Mouse (Mus musculus): ENCODE data around the gene Rbm19. TPM values are rescaled to one million over a fixed set of nuclear protein-coding genes. Genes with fewer than 3 reads are reported as not detected.

Gene Rbm19
- polyA plus RNA-seq, 1 experiment from 2014 or later, result 18.4 TPM

GRCm38 (mm10) chr5:120135337-120135736 lies 19.1 kb downstream of the Rbm19 start:
- Histone ChIP-seq H3K4me3 (replicated peaks) (peak overlapping the region; percentile 44; the same call in 1 of the 2 replicates), H3K9me3 (replicated peaks) (no peaks in the 10 kb centered on the region), H3K27ac (peak overlapping the region; percentile 92), H3K36me3 (peaks cover 62% of the 10 kb centered on the region), H3K9ac (peak overlapping the region; percentile 75), H3K4me2 (peak overlapping the region; percentile 80), H3K27me3 (no peaks in the 10 kb centered on the region), H3K4me1 (replicated peaks) (peaks cover 88% of the 10 kb centered on the region)
- peak; percentile 21 for DNase-seq
- 76% methylated on average over 14 of the region's 14 CpGs for WGBS (ENCODE audit: insufficient replicate concordance)
- no peak for ATAC-seq (ENCODE audit: low read depth)

DNA sequence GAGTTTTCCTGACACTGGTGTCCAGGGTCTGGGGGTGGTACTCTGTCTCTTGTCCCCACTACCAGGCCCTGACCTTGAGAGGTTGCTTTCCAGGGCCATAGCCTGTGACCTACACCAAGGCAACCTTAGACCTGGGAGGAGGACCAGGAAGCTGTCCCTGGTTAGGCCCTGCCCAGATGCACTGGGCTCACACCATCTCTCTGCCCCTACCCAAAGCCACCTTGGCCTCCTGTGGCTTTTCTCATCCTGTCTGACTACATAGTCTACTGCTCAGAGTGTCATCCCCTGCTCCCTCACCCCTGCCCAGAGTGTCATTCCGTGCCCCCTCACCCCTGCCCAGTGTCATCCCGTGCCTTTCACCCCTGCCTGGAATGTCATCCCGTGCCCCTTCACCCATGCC lies 19.6 kb downstream of the Rbm19 start:
- H3K27ac ChIP-seq, result peak overlapping the region; percentile 92
- ATAC-seq (ENCODE audit: low read depth), result peak; percentile 57
- DNase-seq, result no peak
- H3K36me3 ChIP-seq, result peaks cover 62% of the 10 kb centered on the region
- peak overlapping the region; percentile 44 for H3K4me3 ChIP-seq (replicated peaks)
- H3K4me1 ChIP-seq (replicated peaks), result peaks cover 83% of the 10 kb centered on the region
- H3K4me2 ChIP-seq, result peak overlapping the region; percentile 80
- peak overlapping the region; percentile 75 for H3K9ac ChIP-seq
- WGBS (ENCODE audit: insufficient replicate concordance), result 12% methylated on average over 3 of the region's 3 CpGs
- no peaks in the 10 kb centered on the region for H3K27me3 ChIP-seq
- no peaks in the 10 kb centered on the region for H3K9me3 ChIP-seq (replicated peaks)

- ATAC-seq (ENCODE audit: low read depth) (peak; percentile 86), DNase-seq (peak; percentile 94)
- Histone ChIP-seq H3K27ac (peak overlapping the region; percentile 92), H3K27me3 (no peaks in the 10 kb centered on the region), H3K4me2 (peak overlapping the region; percentile 80), H3K9me3 (replicated peaks) (no peaks in the 10 kb centered on the region), H3K36me3 (peaks cover 62% of the 10 kb centered on the region), H3K9ac (peak overlapping the region; percentile 75), H3K4me3 (replicated peaks) (peak overlapping the region; percentile 44), H3K4me1 (replicated peaks) (peaks cover 78% of the 10 kb centered on the region)
- WGBS (ENCODE audit: insufficient replicate concordance), result 9% methylated on average over 10 of the region's 10 CpGs
Observed at GRCm38 (mm10) chr5:120136236-120136675, 20.0 kb downstream of the Rbm19 start.

DNA sequence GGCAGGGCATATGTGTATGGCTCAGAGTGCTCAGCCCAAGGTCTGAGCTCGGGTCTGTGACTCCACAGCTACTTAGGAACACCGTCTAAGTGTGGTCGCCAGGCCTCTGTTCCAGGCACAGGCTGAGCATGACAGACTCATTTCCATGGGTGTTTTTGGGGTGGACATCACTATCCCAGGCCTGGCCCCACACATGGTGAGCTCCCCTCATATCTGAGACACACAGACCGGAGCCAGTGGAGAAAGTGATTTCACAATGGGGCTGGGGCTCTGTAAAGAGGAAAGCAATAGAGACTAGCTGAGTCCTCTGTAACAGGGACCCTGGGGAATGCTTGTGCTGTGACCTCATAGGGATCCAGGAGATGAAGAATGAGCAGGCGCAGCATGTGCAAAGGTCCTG lies 20.8 kb downstream of the Rbm19 start:
- peaks cover 62% of the 10 kb centered on the region for H3K36me3 ChIP-seq
- H3K4me2 ChIP-seq, result peak overlapping the region; percentile 80
- peak overlapping the region; percentile 70 for H3K9ac ChIP-seq
- no peaks in the 10 kb centered on the region for H3K9me3 ChIP-seq (replicated peaks)
- peak overlapping the region; percentile 92 for H3K27ac ChIP-seq
- 46% methylated on average over 5 of the region's 5 CpGs for WGBS (ENCODE audit: insufficient replicate concordance)
- DNase-seq, result peak; percentile 70
- no peaks in the 10 kb centered on the region for H3K27me3 ChIP-seq
- peak; percentile 55 for ATAC-seq (ENCODE audit: low read depth)
- peak overlapping the region; percentile 44 for H3K4me3 ChIP-seq (replicated peaks)
- H3K4me1 ChIP-seq (replicated peaks), result peaks cover 72% of the 10 kb centered on the region

- peak overlapping the region; percentile 92 for H3K27ac ChIP-seq
- H3K4me3 ChIP-seq (replicated peaks), result peak overlapping the region; percentile 44
- no peaks in the 10 kb centered on the region for H3K27me3 ChIP-seq
- WGBS (ENCODE audit: insufficient replicate concordance), result 86% methylated on average over 1 of the region's 1 CpGs
- H3K4me2 ChIP-seq, result peak overlapping the region; percentile 80
- peak overlapping the region; percentile 70 for H3K9ac ChIP-seq
- no peaks in the 10 kb centered on the region for H3K9me3 ChIP-seq (replicated peaks)
- no peak for ATAC-seq (ENCODE audit: low read depth)
- peaks cover 61% of the 10 kb centered on the region for H3K36me3 ChIP-seq
- H3K4me1 ChIP-seq (replicated peaks), result peaks cover 72% of the 10 kb centered on the region
- DNase-seq, result peak; percentile 20
Observed at GRCm38 (mm10) chr5:120137846-120138245, 21.6 kb downstream of the Rbm19 start.

DNA sequence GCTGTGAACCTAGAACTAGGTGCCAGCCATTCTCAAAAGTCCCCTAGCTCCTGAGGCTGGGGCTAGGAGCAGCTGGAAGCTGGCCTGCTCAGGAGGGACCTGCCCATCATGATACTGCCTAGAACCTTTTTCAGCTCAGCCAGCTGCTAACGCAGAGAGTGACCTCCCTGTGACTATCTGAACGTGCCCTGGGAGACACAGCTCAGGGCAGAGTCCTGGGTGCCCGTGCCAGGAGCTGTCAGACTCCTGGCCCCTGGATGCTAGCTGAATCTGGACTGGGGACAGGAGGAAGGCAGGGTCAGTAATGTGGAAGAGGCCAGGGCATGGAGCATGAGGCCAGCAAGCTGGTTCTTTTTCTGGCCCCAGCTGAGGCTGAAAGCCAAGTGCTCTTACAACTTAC lies 22.1 kb downstream of the Rbm19 start:
- peaks cover 69% of the 10 kb centered on the region for H3K4me1 ChIP-seq (replicated peaks)
- H3K27me3 ChIP-seq, result no peaks in the 10 kb centered on the region
- peak overlapping the region; percentile 80 for H3K4me2 ChIP-seq
- DNase-seq, result no peak
- peak overlapping the region; percentile 44 for H3K4me3 ChIP-seq (replicated peaks)
- peak overlapping the region; percentile 92 for H3K27ac ChIP-seq
- H3K36me3 ChIP-seq, result peaks cover 61% of the 10 kb centered on the region
- no peaks in the 10 kb centered on the region for H3K9me3 ChIP-seq (replicated peaks)
- H3K9ac ChIP-seq, result peak overlapping the region; percentile 70
- ATAC-seq (ENCODE audit: low read depth), result no peak
- 52% methylated on average over 3 of the region's 3 CpGs for WGBS (ENCODE audit: insufficient replicate concordance)

- Histone ChIP-seq H3K36me3 (peaks cover 62% of the 10 kb centered on the region), H3K27me3 (no peaks in the 10 kb centered on the region), H3K4me2 (peak overlapping the region; percentile 80), H3K4me1 (replicated peaks) (peaks cover 68% of the 10 kb centered on the region), H3K4me3 (replicated peaks) (peak overlapping the region; percentile 44), H3K9ac (peak overlapping the region; percentile 70), H3K9me3 (replicated peaks) (no peaks in the 10 kb centered on the region), H3K27ac (peak overlapping the region; percentile 92)
- ATAC-seq (ENCODE audit: low read depth), result 0 out of 2 replicates have a peak, but pooled peaks have one; percentile 5
- peak; percentile 76 for DNase-seq
- 52% methylated on average over 8 of the region's 8 CpGs for WGBS (ENCODE audit: insufficient replicate concordance)
Observed at GRCm38 (mm10) chr5:120139224-120139623, 23.0 kb downstream of the Rbm19 start.

DNA sequence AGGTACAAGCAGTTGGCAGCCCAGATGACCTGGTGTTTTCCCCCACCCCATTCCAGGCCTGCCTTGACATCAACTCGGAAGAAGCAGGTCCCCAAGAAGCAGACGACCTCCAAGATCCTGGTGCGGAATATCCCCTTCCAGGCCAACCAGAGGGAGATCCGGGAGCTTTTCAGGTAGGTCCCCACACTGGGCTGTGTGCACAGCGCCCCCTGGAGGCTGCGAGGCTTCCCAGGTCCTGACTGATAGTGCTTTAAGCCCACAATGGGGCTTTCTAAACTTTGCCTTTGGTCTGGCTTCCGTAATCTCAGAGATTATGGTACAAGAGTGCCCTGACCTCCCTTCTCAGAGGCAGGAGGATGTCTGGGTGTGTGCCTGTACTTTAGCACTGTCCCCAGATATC lies 27.7 kb downstream of the Rbm19 start:
- Histone ChIP-seq H3K9ac (no peak overlapping the region), H3K4me3 (replicated peaks) (no peak overlapping the region), H3K4me1 (replicated peaks) (peaks cover 22% of the 10 kb centered on the region), H3K27me3 (no peaks in the 10 kb centered on the region), H3K27ac (peak overlapping the region; percentile 14), H3K9me3 (replicated peaks) (no peaks in the 10 kb centered on the region), H3K36me3 (peaks cover 74% of the 10 kb centered on the region), H3K4me2 (no peak overlapping the region)
- ATAC-seq (ENCODE audit: low read depth), result no peak
- peak; percentile 45 for DNase-seq
- WGBS (ENCODE audit: insufficient replicate concordance), result 52% methylated on average over 7 of the region's 7 CpGs

DNA sequence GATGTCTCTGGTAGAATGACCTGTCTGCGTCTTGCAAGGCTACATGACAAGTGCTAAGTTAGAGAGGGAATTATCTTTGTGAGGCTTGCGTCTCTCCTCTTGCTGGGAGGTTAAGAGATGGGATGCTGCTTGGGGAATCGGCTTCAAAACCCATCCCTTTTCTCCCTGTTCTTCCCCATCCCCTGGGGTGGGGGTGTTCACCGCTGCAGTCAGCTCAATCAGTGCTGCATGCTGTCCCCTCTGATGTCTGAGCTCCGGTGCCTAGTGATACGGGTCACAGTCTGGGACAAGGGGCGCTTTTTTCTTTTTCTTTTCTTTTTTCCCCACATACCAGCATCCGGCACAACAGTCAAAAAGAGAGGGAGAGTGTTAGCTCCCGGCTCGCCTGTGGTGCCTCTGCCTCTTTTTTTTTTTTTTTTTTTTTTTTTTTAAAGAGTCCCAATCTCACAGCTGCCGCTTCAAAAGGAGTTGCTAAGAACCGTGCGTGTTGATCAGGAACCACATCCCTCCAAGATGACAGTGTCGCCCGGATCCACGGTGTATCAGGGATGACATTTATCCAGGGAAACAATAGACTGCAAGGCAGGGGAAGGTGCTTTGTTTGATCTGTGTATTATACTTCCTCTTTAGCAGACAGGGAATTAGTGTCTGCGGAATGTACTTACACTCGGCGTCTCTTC lies 29.2 kb downstream of the Rbm19 start:
- 83% methylated on average over 19 of the region's 19 CpGs for whole genome bisulfite sequencing (ENCODE audit: insufficient replicate concordance)
- ATAC-seq (ENCODE audit: low read depth) (no peak), DNase-seq (no peak)
- Histone ChIP-seq H3K27ac (no peak overlapping the region), H3K4me1 (replicated peaks) (peaks cover 9% of the 10 kb centered on the region; the same call in 1 of the 2 replicates), H3K4me2 (no peak overlapping the region), H3K36me3 (peaks cover 77% of the 10 kb centered on the region), H3K4me3 (replicated peaks) (no peak overlapping the region), H3K27me3 (no peaks in the 10 kb centered on the region), H3K9me3 (replicated peaks) (no peaks in the 10 kb centered on the region), H3K9ac (no peak overlapping the region)

DNA sequence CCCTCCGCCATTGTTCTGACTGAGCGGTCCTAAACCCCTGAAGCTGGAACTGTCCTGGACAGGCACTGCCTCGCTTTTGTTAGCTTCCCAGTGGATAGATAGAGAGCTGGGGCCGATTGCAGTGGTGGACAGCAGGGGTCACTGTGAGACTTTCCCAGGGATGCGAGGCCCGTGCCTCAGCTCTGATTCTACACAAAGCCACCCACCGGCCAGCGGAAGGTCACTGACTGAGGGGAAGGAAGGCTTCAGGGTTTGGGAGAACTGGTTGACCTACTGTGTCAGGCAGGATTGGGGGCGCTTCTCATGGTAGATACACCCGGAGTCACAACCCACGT lies 29.8 kb downstream of the Rbm19 start:
- H3K36me3 ChIP-seq, result peaks cover 72% of the 10 kb centered on the region
- H3K4me3 ChIP-seq (replicated peaks), result no peak overlapping the region
- no peak overlapping the region for H3K4me2 ChIP-seq
- H3K27ac ChIP-seq, result no peak overlapping the region
- DNase-seq (no peak), ATAC-seq (ENCODE audit: low read depth) (no peak)
- H3K27me3 ChIP-seq, result no peaks in the 10 kb centered on the region
- no peak overlapping the region for H3K9ac ChIP-seq
- H3K4me1 ChIP-seq (replicated peaks), result peaks cover 9% of the 10 kb centered on the region; the same call in 1 of the 2 replicates
- 74% methylated on average over 11 of the region's 11 CpGs for WGBS (ENCODE audit: insufficient replicate concordance)
- no peaks in the 10 kb centered on the region for H3K9me3 ChIP-seq (replicated peaks)

- ATAC-seq (ENCODE audit: low read depth), result no peak
- peaks cover 65% of the 10 kb centered on the region for H3K36me3 ChIP-seq
Observed at GRCm38 (mm10) chr5:120146909-120147308, 30.6 kb downstream of the Rbm19 start.

DNA sequence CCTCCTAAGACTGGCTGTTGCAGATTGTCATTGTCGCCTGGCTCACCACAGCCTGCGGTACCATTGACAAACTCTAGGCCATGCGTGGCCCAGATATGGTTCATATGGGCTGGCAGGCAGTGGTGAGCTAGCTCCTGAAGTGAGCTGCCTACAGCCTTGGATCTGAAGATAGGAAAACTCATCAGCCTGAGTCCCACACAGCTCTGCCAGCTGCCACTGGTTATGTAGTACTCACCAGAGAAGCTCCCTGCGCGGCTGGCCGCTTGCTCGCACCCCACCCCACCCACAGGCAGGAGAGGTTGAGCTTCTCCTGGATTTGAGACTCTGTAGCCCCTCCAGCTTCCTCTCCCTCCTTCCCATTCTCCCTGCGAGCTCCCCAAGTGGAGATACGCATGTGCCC lies 32.0 kb downstream of the Rbm19 start:
- H3K9me3 ChIP-seq (replicated peaks), result no peaks in the 10 kb centered on the region
- H3K27ac ChIP-seq, result no peak overlapping the region

More at GRCm38 (mm10) chr5:120146909-120147308, 30.6 kb downstream of the Rbm19 start:
- Histone ChIP-seq H3K27ac (no peak overlapping the region), H3K9ac (no peak overlapping the region), H3K9me3 (replicated peaks) (no peaks in the 10 kb centered on the region), H3K4me3 (replicated peaks) (no peak overlapping the region), H3K27me3 (no peaks in the 10 kb centered on the region), H3K4me1 (replicated peaks) (peaks cover 9% of the 10 kb centered on the region; the same call in 1 of the 2 replicates), H3K4me2 (no peak overlapping the region)
- 82% methylated on average over 3 of the region's 3 CpGs for WGBS (ENCODE audit: insufficient replicate concordance)
- no peak for DNase-seq

More for the DNA sequence above, 32.0 kb downstream of the Rbm19 start:
- ATAC-seq (ENCODE audit: low read depth), result no peak
- Histone ChIP-seq H3K36me3 (peaks cover 58% of the 10 kb centered on the region), H3K27me3 (no peaks in the 10 kb centered on the region), H3K4me3 (replicated peaks) (no peak overlapping the region), H3K4me1 (replicated peaks) (peaks cover 9% of the 10 kb centered on the region; the same call in 1 of the 2 replicates), H3K9ac (no peak overlapping the region), H3K4me2 (no peak overlapping the region)
- WGBS (ENCODE audit: insufficient replicate concordance), result 76% methylated on average over 9 of the region's 9 CpGs
- no peak for DNase-seq

Data from liver, embryonic 13.5 days (tissue).